Mouse (Mus musculus) C2C12 (cell line): ENCODE data around the gene Gmps. TPM values are rescaled to one million over a fixed set of nuclear protein-coding genes. Genes with fewer than 3 reads are reported as not detected.

ENCODE experiments used
- H3K27me3 ChIP-seq: one replicate; pipeline ENCODE4 v1.6.1; 2011; ENCODE audit not compliant: control insufficient read depth, insufficient read depth, insufficient read length
- H3K36me3 ChIP-seq: one replicate; pipeline ENCODE4 v1.6.1; 2011; ENCODE audit not compliant: control insufficient read depth, insufficient read depth
- H3K4me3 ChIP-seq: one replicate; pipeline ENCODE4 v1.5.1; 2011; ENCODE audit warnings: mild to moderate bottlenecking, control low read depth; ENCODE audit not compliant: poor library complexity, insufficient read depth, severe bottlenecking
- H3K79me2 ChIP-seq: one replicate; pipeline ENCODE4 v1.6.1; 2011; ENCODE audit not compliant: control insufficient read depth, insufficient read depth
- H3K79me3 ChIP-seq: one replicate; pipeline ENCODE4 v1.6.1; 2011; ENCODE audit warnings: low read depth, control low read depth
- H3ac ChIP-seq: one replicate; pipeline ENCODE3; 2011; ENCODE audit warnings: low read depth; ENCODE audit not compliant: control insufficient read depth, insufficient read length
- CEBPB ChIP-seq: IDR thresholded peaks from one replicate; pipeline ENCODE4 v1.6.1; 2011; ENCODE audit warnings: low read depth, mild to moderate bottlenecking, control low read depth, moderate library complexity
- CTCF ChIP-seq: IDR thresholded peaks from one replicate; pipeline ENCODE4 v1.5.1; 2011; ENCODE audit not compliant: control insufficient read depth, insufficient read depth, insufficient read length
- FOSL1 ChIP-seq: IDR thresholded peaks from one replicate; pipeline ENCODE4 v1.8.0; 2011; ENCODE audit warnings: mild to moderate bottlenecking, low read length; ENCODE audit not compliant: poor library complexity, insufficient read depth, severe bottlenecking
- MAX ChIP-seq: IDR thresholded peaks from one replicate; pipeline ENCODE4 v1.6.1; 2011; ENCODE audit warnings: mild to moderate bottlenecking, control low read depth
- MYOD1 ChIP-seq: IDR thresholded peaks from one replicate; pipeline ENCODE4 v1.6.1; 2011; ENCODE audit warnings: low read depth; ENCODE audit not compliant: control insufficient read depth, insufficient read length
- MYOG ChIP-seq: IDR thresholded peaks from one replicate; pipeline ENCODE4 v1.6.1; 2011; ENCODE audit not compliant: control insufficient read depth, insufficient read length; ENCODE audit errors: extremely low read depth
- USF1 ChIP-seq: IDR thresholded peaks from one replicate; pipeline ENCODE4 v1.6.1; 2011; ENCODE audit warnings: low read depth, mild to moderate bottlenecking, control low read depth, moderate library complexity
- long read RNA-seq, 2 experiments: library from polyadenylated mRNA; unstranded; transcript quantifications; one replicate each; pipeline ENCODE4 v2.0.0; 2019 to 2020
- polyA plus RNA-seq: library from polyadenylated mRNA; unstranded; fragments of >200 nt; fragmentation: generic; extraction: Trizol; gene quantifications from one replicate; pipeline ENCODE4 v1.2.1, GENCODE M21; 2012; ENCODE audit warnings: missing spikeins

Gene Gmps
- polyA plus RNA-seq: 11.1 TPM
- long read RNA-seq, experiment 1, full-length matches to known transcripts: 82 of 100 reads
- long read RNA-seq, experiment 1, partial matches to known transcripts: 7 of 100 reads
- long read RNA-seq, experiment 1, other reads (novel, unspliced or antisense): 11 of 100 reads
- long read RNA-seq, experiment 2, full-length matches to known transcripts: 1,097 of 1,172 reads
- long read RNA-seq, experiment 2, partial matches to known transcripts: 14 of 1,172 reads
- long read RNA-seq, experiment 2, other reads (novel, unspliced or antisense): 61 of 1,172 reads

DNA sequence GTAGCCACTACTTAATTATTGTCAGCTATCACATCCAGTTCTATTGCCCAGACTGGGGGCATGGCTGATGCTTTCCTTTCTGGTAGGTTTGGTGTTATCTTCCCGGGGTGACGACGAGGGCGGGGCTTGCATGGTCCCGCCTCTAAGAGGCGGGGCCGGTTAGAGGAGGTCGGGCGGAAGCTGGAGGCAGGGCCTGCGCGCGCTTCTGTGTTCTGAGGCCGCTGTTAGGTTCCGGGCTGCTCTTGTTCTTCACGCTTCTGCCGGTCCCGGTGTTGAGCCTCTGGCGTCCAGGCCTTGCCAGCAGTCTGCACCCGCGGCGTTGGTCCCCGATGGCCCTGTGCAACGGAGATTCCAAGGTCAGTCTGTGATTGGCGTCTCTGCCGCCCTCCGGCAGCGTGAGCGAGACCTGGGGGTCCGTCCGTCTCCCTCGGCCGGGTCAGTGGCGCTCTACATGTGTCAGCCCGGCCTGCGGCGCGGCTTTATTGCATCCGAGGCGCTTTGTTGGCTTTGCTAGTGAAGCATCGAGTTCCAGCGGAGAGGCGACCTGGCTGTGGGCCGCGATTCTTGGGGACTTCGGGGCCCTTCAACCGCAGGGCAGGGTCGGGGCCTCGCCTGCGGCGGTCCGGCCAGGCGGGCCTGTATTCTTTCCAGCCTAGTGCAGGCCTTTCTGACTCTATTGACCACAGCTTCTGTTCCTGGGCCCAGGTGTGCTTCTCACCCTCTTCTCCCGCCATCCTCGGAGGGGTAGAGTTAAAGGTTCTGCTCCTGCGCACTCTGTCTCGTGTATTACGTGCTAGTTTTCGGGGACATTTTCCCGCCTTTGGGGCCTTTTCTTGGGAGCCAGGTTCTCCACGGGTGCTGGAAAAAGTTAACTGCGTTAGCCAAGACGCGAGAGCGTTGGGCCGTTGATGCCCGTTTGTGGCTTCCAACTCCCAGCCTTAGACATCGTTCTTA, at the start of gene Gmps:
Gene Gmps, plus strand, starts transcription at position 152 of the 954 bp plus-strand sequence.
- TF ChIP-seq MAX (peak; percentile 27), MYOD1 (no peak)
- Histone ChIP-seq H3K79me3 (peaks cover 51% of the 10 kb centered on the region), H3K4me3 (peak within 1 kb of the TSS; percentile 86), H3K79me2 (peaks cover 53% of the 10 kb centered on the region), H3K36me3 (peaks cover 19% of the 10 kb centered on the region), H3ac (peak within 1 kb of the TSS; percentile 99), H3K27me3 (no peaks in the 10 kb centered on the region)

DNA sequence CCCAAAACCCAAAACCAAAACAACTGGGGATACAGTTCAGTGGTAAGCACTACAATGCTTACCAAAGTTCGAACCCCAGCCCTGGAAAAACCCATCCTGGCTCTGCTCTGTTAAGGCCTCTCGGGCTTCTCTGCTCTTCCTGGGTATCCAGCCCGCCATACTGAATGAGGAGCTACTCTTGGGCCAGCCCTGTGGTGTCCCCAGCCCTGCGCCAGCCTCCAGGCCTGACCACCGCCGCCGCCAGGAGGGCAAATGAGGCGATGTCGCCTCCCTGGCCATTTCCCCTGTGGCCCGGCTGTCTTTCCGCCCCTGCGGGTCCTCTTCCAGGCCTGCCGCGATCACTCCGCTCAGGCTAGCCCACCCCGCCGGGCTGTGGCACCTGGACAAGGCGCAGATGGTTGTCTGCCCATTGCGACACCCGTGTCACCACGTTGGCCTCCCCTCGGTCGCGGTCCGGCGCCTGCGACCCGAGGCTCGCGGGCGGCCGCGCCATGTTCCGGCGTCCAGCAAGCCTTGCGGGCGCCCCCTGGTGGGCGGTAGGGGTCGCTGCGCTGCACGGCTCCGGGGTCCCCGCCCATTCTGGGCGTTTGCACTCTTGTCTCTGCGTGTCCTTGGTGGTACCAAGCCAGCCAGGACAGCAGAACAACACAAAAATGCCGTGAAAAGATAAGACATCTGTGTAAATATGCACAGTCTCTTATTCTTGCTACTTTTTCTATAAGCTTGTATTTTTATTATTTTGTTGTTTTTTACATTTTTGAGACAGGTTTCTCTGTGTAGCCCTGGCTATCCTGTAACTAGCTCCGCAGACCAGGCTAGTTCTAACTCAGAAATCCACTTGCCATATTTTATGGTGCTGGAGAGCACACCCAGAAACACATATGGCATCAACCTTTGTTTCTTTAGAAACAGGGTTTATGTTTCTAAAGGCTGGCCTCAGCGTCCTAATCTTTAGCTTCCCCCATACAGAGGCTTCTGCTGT, 46.7 kb upstream of the Gmps start, which contains the start of gene E130311K13Rik:
Gene E130311K13Rik, minus strand, starts transcription at position 595 of the 982 bp plus-strand sequence.
- Histone ChIP-seq H3K79me2 (no peaks in the 10 kb centered on the region), H3K4me3 (peak within 1 kb of the TSS; percentile 34), H3K27me3 (no peaks in the 10 kb centered on the region), H3ac (peak within 1 kb of the TSS; percentile 78), H3K36me3 (no peaks in the 10 kb centered on the region), H3K79me3 (no peaks in the 10 kb centered on the region)
- peak; percentile 38 for TF ChIP-seq CEBPB
- TF ChIP-seq USF1: no peak
- TF ChIP-seq MYOD1: no peak
- TF ChIP-seq MAX: peak; percentile 27
- no peak for TF ChIP-seq FOSL1
- TF ChIP-seq MYOG: no peak
- peak; percentile 97 for TF ChIP-seq CTCF

DNA sequence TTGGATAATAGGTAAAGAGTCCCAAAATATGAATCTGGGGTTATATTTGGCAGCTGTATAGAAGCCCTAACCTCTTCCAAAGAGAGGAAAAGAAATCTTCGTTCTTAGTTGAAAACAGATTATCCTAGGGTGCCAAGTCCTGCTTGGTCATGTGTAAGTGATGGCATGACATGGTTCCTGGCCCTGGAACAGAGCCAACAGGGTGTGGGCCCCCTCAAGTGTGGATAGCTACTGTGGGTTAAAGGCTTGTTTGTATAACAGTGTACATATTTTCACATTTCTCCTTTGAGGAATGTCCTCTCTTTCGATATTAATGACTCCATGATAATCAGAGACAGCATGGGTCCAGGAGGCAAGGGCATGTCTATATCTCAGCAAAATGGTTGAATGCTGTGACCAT, 37.0 kb upstream of the Gmps start:
- no peak overlapping the region for H3K4me3 ChIP-seq
- TF ChIP-seq USF1 (no peak), FOSL1 (no peak), CEBPB (no peak), CTCF (no peak), MYOG (no peak), MYOD1 (no peak), MAX (no peak)
- no peaks in the 10 kb centered on the region for H3K79me3 ChIP-seq
- H3K79me2 ChIP-seq: no peaks in the 10 kb centered on the region
- H3ac ChIP-seq: no peak overlapping the region
- no peaks in the 10 kb centered on the region for H3K27me3 ChIP-seq
- peaks cover 21% of the 10 kb centered on the region for H3K36me3 ChIP-seq

GRCm38 (mm10) chr3:63941204-63941850, 34.6 kb upstream of the Gmps start:
- TF ChIP-seq CEBPB (peak; percentile 19), MAX (no peak)
- H3K4me3 ChIP-seq: no peak overlapping the region
- H3K27me3 ChIP-seq: no peaks in the 10 kb centered on the region
- H3K36me3 ChIP-seq: peaks cover 24% of the 10 kb centered on the region
- no peak overlapping the region for H3ac ChIP-seq
- H3K79me3 ChIP-seq: no peaks in the 10 kb centered on the region
- no peaks in the 10 kb centered on the region for H3K79me2 ChIP-seq

DNA sequence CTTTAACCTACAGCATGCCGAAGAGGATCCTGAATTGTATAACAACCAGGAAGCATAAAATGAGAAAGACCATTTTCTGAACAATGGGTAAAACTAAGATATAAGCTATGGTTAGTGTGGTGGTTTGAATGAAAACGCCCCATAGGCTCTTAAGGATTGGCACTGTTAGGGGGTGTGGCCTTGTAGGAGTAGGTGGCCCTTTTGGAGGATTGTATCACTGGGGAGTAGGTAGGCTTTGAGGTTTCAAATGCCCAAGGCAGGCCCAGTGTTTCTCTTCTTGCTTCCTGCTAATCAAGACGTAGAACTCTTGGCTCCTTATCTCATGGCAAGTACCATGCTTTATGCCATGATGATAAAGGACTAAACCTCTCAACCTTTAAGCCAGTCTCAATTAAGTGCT, 26.1 kb upstream of the Gmps start:
- Histone ChIP-seq H3K36me3 (peaks cover 18% of the 10 kb centered on the region), H3ac (no peak overlapping the region), H3K79me3 (peaks cover 2% of the 10 kb centered on the region), H3K79me2 (no peaks in the 10 kb centered on the region), H3K4me3 (no peak overlapping the region), H3K27me3 (no peaks in the 10 kb centered on the region)
- TF ChIP-seq USF1: no peak
- TF ChIP-seq CEBPB: no peak
- TF ChIP-seq MAX: no peak
- no peak for TF ChIP-seq MYOD1
- TF ChIP-seq MYOG: no peak
- TF ChIP-seq CTCF: no peak
